Mouse (Mus musculus): ENCODE results near the gene Ankrd39. TPM values are rescaled to one million over a fixed set of nuclear protein-coding genes. Genes with fewer than 3 reads are reported as not detected.
A peak's percentile ranks its signal among the peaks of the same experiment; 100 is the strongest.

Ankrd39 gene
- polyA plus RNA-seq, 1 experiment = 5.0 TPM

- Histone ChIP-seq H3K4me1 (ENCODE audit: control insufficient read depth, insufficient read depth, insufficient read length, low read length) (peaks cover 37% of the 10 kb centered on the region), H3K4me3 (ENCODE audit: insufficient read depth, low read depth, low read length) (peak overlapping the region; percentile 43; the same call in 1 of the 2 replicates), H3K27ac (replicated peaks; ENCODE audit: low read depth, low read length) (peak overlapping the region; percentile 82)
Measured at GRCm38 (mm10) chr1:36579974-36580383, 32.7 kb upstream of the Ankrd39 start.

GRCm38 (mm10) chr1:36576991-36577675 is 29.9 kb upstream of the Ankrd39 start:
- H3K4me3 ChIP-seq (ENCODE audit: insufficient read depth, low read depth, low read length) = no peak overlapping the region
- peaks cover 45% of the 10 kb centered on the region for H3K4me1 ChIP-seq (ENCODE audit: control insufficient read depth, insufficient read depth, insufficient read length, low read length)
- no peak overlapping the region for H3K27ac ChIP-seq (replicated peaks; ENCODE audit: low read depth, low read length)

GRCm38 (mm10) chr1:36575347-36575746 is 28.1 kb upstream of the Ankrd39 start:
- H3K27ac ChIP-seq (replicated peaks; ENCODE audit: low read depth, low read length) = no peak overlapping the region
- peaks cover 44% of the 10 kb centered on the region for H3K4me1 ChIP-seq (ENCODE audit: control insufficient read depth, insufficient read depth, insufficient read length, low read length)
- no peak overlapping the region for H3K4me3 ChIP-seq (ENCODE audit: insufficient read depth, low read depth, low read length)

GRCm38 (mm10) chr1:36574196-36574955 is 27.1 kb upstream of the Ankrd39 start:
- Histone ChIP-seq H3K4me1 (ENCODE audit: control insufficient read depth, insufficient read depth, insufficient read length, low read length) (peaks cover 45% of the 10 kb centered on the region), H3K4me3 (ENCODE audit: insufficient read depth, low read depth, low read length) (no peak overlapping the region), H3K27ac (replicated peaks; ENCODE audit: low read depth, low read length) (no peak overlapping the region)

GRCm38 (mm10) chr1:36573524-36573923 is 26.3 kb upstream of the Ankrd39 start:
- peaks cover 54% of the 10 kb centered on the region for H3K4me1 ChIP-seq (ENCODE audit: control insufficient read depth, insufficient read depth, insufficient read length, low read length)
- H3K27ac ChIP-seq (replicated peaks; ENCODE audit: low read depth, low read length) = no peak overlapping the region
- no peak overlapping the region for H3K4me3 ChIP-seq (ENCODE audit: insufficient read depth, low read depth, low read length)

- H3K4me3 ChIP-seq (ENCODE audit: insufficient read depth, low read depth, low read length) = no peak overlapping the region
- H3K4me1 ChIP-seq (ENCODE audit: control insufficient read depth, insufficient read depth, insufficient read length, low read length) = peaks cover 51% of the 10 kb centered on the region
- peak overlapping the region; percentile 76; the same call in 1 of the 2 replicates for H3K27ac ChIP-seq (replicated peaks; ENCODE audit: low read depth, low read length)
Measured at GRCm38 (mm10) chr1:36572709-36573108, 25.5 kb upstream of the Ankrd39 start.

GRCm38 (mm10) chr1:36572140-36572700 is 25.0 kb upstream of the Ankrd39 start:
- no peak overlapping the region for H3K4me3 ChIP-seq (ENCODE audit: insufficient read depth, low read depth, low read length)
- H3K4me1 ChIP-seq (ENCODE audit: control insufficient read depth, insufficient read depth, insufficient read length, low read length) = peaks cover 51% of the 10 kb centered on the region
- H3K27ac ChIP-seq (replicated peaks; ENCODE audit: low read depth, low read length) = peak overlapping the region; percentile 76

GRCm38 (mm10) chr1:36571627-36572026 is 24.4 kb upstream of the Ankrd39 start:
- Histone ChIP-seq H3K4me3 (ENCODE audit: insufficient read depth, low read depth, low read length) (no peak overlapping the region), H3K27ac (replicated peaks; ENCODE audit: low read depth, low read length) (peak overlapping the region; percentile 76), H3K4me1 (ENCODE audit: control insufficient read depth, insufficient read depth, insufficient read length, low read length) (peaks cover 48% of the 10 kb centered on the region)

- no peak overlapping the region for H3K4me3 ChIP-seq (ENCODE audit: insufficient read depth, low read depth, low read length)
- peaks cover 48% of the 10 kb centered on the region for H3K4me1 ChIP-seq (ENCODE audit: control insufficient read depth, insufficient read depth, insufficient read length, low read length)
- H3K27ac ChIP-seq (replicated peaks; ENCODE audit: low read depth, low read length) = peak overlapping the region; percentile 90
Measured at GRCm38 (mm10) chr1:36570320-36570719, 23.1 kb upstream of the Ankrd39 start.

- Histone ChIP-seq H3K27ac (replicated peaks; ENCODE audit: low read depth, low read length) (peak overlapping the region; percentile 90), H3K4me1 (ENCODE audit: control insufficient read depth, insufficient read depth, insufficient read length, low read length) (peaks cover 51% of the 10 kb centered on the region), H3K4me3 (ENCODE audit: insufficient read depth, low read depth, low read length) (no peak overlapping the region)
Measured at GRCm38 (mm10) chr1:36569694-36570276, 22.5 kb upstream of the Ankrd39 start.

- Histone ChIP-seq H3K4me1 (ENCODE audit: control insufficient read depth, insufficient read depth, insufficient read length, low read length) (peaks cover 56% of the 10 kb centered on the region), H3K27ac (replicated peaks; ENCODE audit: low read depth, low read length) (peak overlapping the region; percentile 90), H3K4me3 (ENCODE audit: insufficient read depth, low read depth, low read length) (no peak overlapping the region)
Measured at GRCm38 (mm10) chr1:36568776-36569175, 21.5 kb upstream of the Ankrd39 start.

GRCm38 (mm10) chr1:36567818-36568603 is 20.8 kb upstream of the Ankrd39 start:
- H3K4me3 ChIP-seq (ENCODE audit: insufficient read depth, low read depth, low read length) = no peak overlapping the region
- peaks cover 61% of the 10 kb centered on the region for H3K4me1 ChIP-seq (ENCODE audit: control insufficient read depth, insufficient read depth, insufficient read length, low read length)
- peak overlapping the region; percentile 90 for H3K27ac ChIP-seq (replicated peaks; ENCODE audit: low read depth, low read length)

- Histone ChIP-seq H3K4me3 (ENCODE audit: insufficient read depth, low read depth, low read length) (no peak overlapping the region), H3K27ac (replicated peaks; ENCODE audit: low read depth, low read length) (no peak overlapping the region), H3K4me1 (ENCODE audit: control insufficient read depth, insufficient read depth, insufficient read length, low read length) (peaks cover 65% of the 10 kb centered on the region)
Measured at GRCm38 (mm10) chr1:36566425-36566824, 19.2 kb upstream of the Ankrd39 start.

- Histone ChIP-seq H3K4me1 (ENCODE audit: control insufficient read depth, insufficient read depth, insufficient read length, low read length) (peaks cover 55% of the 10 kb centered on the region), H3K4me3 (ENCODE audit: insufficient read depth, low read depth, low read length) (no peak overlapping the region), H3K27ac (replicated peaks; ENCODE audit: low read depth, low read length) (peak overlapping the region; percentile 43)
Measured at GRCm38 (mm10) chr1:36564101-36564500, 16.9 kb upstream of the Ankrd39 start.
